Mouse (Mus musculus): ENCODE measurements around the gene Vgf.

Vgf gene

GRCm38 (mm10) chr5:137031076-137032032, 5.2 kb downstream of the Vgf start:
- peak; percentile 13 for DNase-seq

- no peak for DNase-seq
Observed at GRCm38 (mm10) chr5:137032033-137032421, 5.8 kb downstream of the Vgf start.

- peak; percentile 95 for DNase-seq
Observed at GRCm38 (mm10) chr5:137032641-137033074, 6.5 kb downstream of the Vgf start.

- DNase-seq, result no peak
Observed at GRCm38 (mm10) chr5:137036211-137036610, 10.0 kb downstream of the Vgf start.

- no peak for DNase-seq
Observed at GRCm38 (mm10) chr5:137039453-137039852, 13.3 kb downstream of the Vgf start.

- no peak for DNase-seq
Observed at GRCm38 (mm10) chr5:137041442-137041841, 15.2 kb downstream of the Vgf start.

GRCm38 (mm10) chr5:137043997-137044396, 17.8 kb downstream of the Vgf start:
- DNase-seq, result no peak

GRCm38 (mm10) chr5:137045402-137046323, 19.5 kb downstream of the Vgf start, which contains the start of gene Ap1s1:
TSS of gene Ap1s1 (minus strand) at chr5:137046135.
- peak; percentile 96 for DNase-seq

- no peak for DNase-seq
Observed at GRCm38 (mm10) chr5:137046324-137046718, 20.1 kb downstream of the Vgf start.

GRCm38 (mm10) chr5:137046991-137047390, 20.8 kb downstream of the Vgf start:
- no peak for DNase-seq

GRCm38 (mm10) chr5:137051125-137051524, 24.9 kb downstream of the Vgf start:
- DNase-seq, result no peak

GRCm38 (mm10) chr5:137051914-137052505, 25.8 kb downstream of the Vgf start:
- no peak for DNase-seq

- DNase-seq, result no peak
Observed at GRCm38 (mm10) chr5:137054299-137054698, 28.1 kb downstream of the Vgf start.

GRCm38 (mm10) chr5:137054873-137055272, 28.7 kb downstream of the Vgf start:
- no peak for DNase-seq

- DNase-seq, result peak; percentile 79
Observed at GRCm38 (mm10) chr5:137061809-137062481, 35.8 kb downstream of the Vgf start.

- no peak for DNase-seq
Observed at GRCm38 (mm10) chr5:137062601-137063000, 36.4 kb downstream of the Vgf start.

- no peak for DNase-seq
Observed at GRCm38 (mm10) chr5:137065454-137065853, 39.3 kb downstream of the Vgf start.

- no peak for DNase-seq
Observed at GRCm38 (mm10) chr5:137065923-137066322, 39.7 kb downstream of the Vgf start.

GRCm38 (mm10) chr5:137068711-137069110, 42.5 kb downstream of the Vgf start:
- DNase-seq, result no peak

- DNase-seq, result no peak
Observed at GRCm38 (mm10) chr5:137070881-137071605, 44.9 kb downstream of the Vgf start.

All from lung, postnatal 36 days (tissue).